ENCODE assay signal across 32 mouse cellular contexts in genomic region chr2:173665271-173665670, GRCm38 (mm10). TPM values are rescaled to one million over a fixed set of nuclear protein-coding genes. Genes with fewer than 3 reads are reported as not detected.
DNase-seq lines count a peak whose midpoint lies in the region; ATAC-seq and TF ChIP-seq lines count a peak whose summit lies in the region.
"Had no signal": no experiment of that assay in that cellular context is flagged by ENCODE, and none has a peak within 500 bp of the region (broad histone marks: within the 10 kb centered on the region; RNA-seq: fewer than 3 reads in every experiment).

No protein-coding gene starts in this region.

- peaks cover 6% of the 10 kb centered on the region for H3K36me3 ChIP-seq in midbrain, embryonic 11.5 days (ENCODE audit: control insufficient read depth, insufficient read depth, low read length)
- H3K36me3 ChIP-seq in midbrain, embryonic 16.5 days (ENCODE audit: control insufficient read depth, insufficient read depth, low read length), result no peaks in the 10 kb centered on the region; the same call in 1 of the 2 replicates
- H3K36me3 ChIP-seq in liver, embryonic 16.5 days (ENCODE audit: control insufficient read depth, insufficient read depth), result no peaks in the 10 kb centered on the region; the same call in 1 of the 2 replicates
- H3K36me3 ChIP-seq in stomach, postnatal 0 days (ENCODE audit: control insufficient read depth, insufficient read depth, low read length), result peaks cover 15% of the 10 kb centered on the region
- H3K36me3 ChIP-seq in hindbrain, embryonic 14.5 days (replicated peaks; ENCODE audit: control insufficient read depth, insufficient read depth), result peaks cover 36% of the 10 kb centered on the region

- WGBS in midbrain, embryonic 11.5 days, result 91% methylated on average over 2 of the region's 2 CpGs
- WGBS in midbrain, embryonic 16.5 days, result 87% methylated on average over 2 of the region's 2 CpGs
- 23% methylated on average over 2 of the region's 2 CpGs for WGBS in liver, embryonic 16.5 days (ENCODE audit: insufficient replicate concordance)
- WGBS in stomach, postnatal 0 days, result 97% methylated on average over 2 of the region's 2 CpGs
- 98% methylated on average over 2 of the region's 2 CpGs for WGBS in hindbrain, embryonic 14.5 days

- no peak for TF ChIP-seq EP300 in stomach, postnatal 0 days (optimal IDR thresholded peaks at IDR 0.05)

- DNase-seq in midbrain, embryonic 11.5 days (ENCODE audit: low spot score, missing footprints), result peak; percentile 47
- DNase-seq in thymus, postnatal 10 days (ENCODE audit: low spot score in 2 of 2), result peak; percentile 18 to 36
- no peak for DNase-seq in stomach, postnatal 0 days (ENCODE audit: low spot score)
- no peak for DNase-seq in embryo, embryonic 10 days (ENCODE audit: low spot score)
- no peak for DNase-seq in hindbrain, embryonic 14.5 days (ENCODE audit: low spot score)
- DNase-seq: adrenal gland, adult 8-10 months; cerebellum, adult 9-10 months; gastrocnemius, postnatal 14 days; heart, adult 18-20 months; heart, postnatal 10 days; layer of hippocampus, adult 9-11 months; left cerebral cortex, postnatal 4 days had no signal

- no peaks in the 10 kb centered on the region for H3K27me3 ChIP-seq in midbrain, embryonic 11.5 days (ENCODE audit: control insufficient read depth, insufficient read depth, low read length)
- H3K27me3 ChIP-seq in midbrain, embryonic 16.5 days (ENCODE audit: control insufficient read depth, insufficient read depth, low read depth, low read length), result no peaks in the 10 kb centered on the region
- no peaks in the 10 kb centered on the region for H3K27me3 ChIP-seq in liver, embryonic 16.5 days (ENCODE audit: control insufficient read depth, insufficient read depth, low read depth, low read length)
- H3K27me3 ChIP-seq in stomach, postnatal 0 days (ENCODE audit: control insufficient read depth, insufficient read depth, low read length), result no peaks in the 10 kb centered on the region
- no peaks in the 10 kb centered on the region for H3K27me3 ChIP-seq in hindbrain, embryonic 14.5 days (ENCODE audit: control insufficient read depth, insufficient read depth, low read length)
- H3K27me3 ChIP-seq: CH12.LX; heart, embryonic 12.5 days; kidney, embryonic 15.5 days; midbrain, embryonic 13.5 days had no signal

- ATAC-seq in midbrain, embryonic 11.5 days (ENCODE audit: low FRiP score), result no peak
- ATAC-seq in midbrain, embryonic 16.5 days, result no peak
- ATAC-seq in liver, embryonic 16.5 days (ENCODE audit: low read depth), result peak; percentile 64
- ATAC-seq in stomach, postnatal 0 days (ENCODE audit: low FRiP score, low TSS enrichment), result no peak
- ATAC-seq in hindbrain, embryonic 14.5 days (ENCODE audit: low FRiP score), result no peak
- ATAC-seq: activated CD4-positive, CD25-positive, alpha-beta regulatory T cell, adult 4 months; forebrain, embryonic 16.5 days; hindbrain, postnatal 0 days; intestine, postnatal 0 days; lung, postnatal 0 days; midbrain, embryonic 13.5 days had no signal

- no peaks in the 10 kb centered on the region for H3K9me3 ChIP-seq in midbrain, embryonic 11.5 days (ENCODE audit: control insufficient read depth, low read length)
- H3K9me3 ChIP-seq in midbrain, embryonic 16.5 days (replicated peaks; ENCODE audit: control insufficient read depth, low read length, poor library complexity, severe bottlenecking), result no peaks in the 10 kb centered on the region
- no peaks in the 10 kb centered on the region for H3K9me3 ChIP-seq in liver, embryonic 16.5 days (replicated peaks; ENCODE audit: control insufficient read depth, low read length)
- no peaks in the 10 kb centered on the region for H3K9me3 ChIP-seq in stomach, postnatal 0 days (ENCODE audit: control insufficient read depth, low read length)
- H3K9me3 ChIP-seq in hindbrain, embryonic 14.5 days (ENCODE audit: control insufficient read depth, low read length), result no peaks in the 10 kb centered on the region
- H3K9me3 ChIP-seq: forebrain, embryonic 10.5 days; heart, embryonic 12.5 days; hindbrain, embryonic 10.5 days; kidney, embryonic 15.5 days; midbrain, embryonic 13.5 days had no signal

- no peak overlapping the region for H3K4me3 ChIP-seq in midbrain, embryonic 11.5 days (ENCODE audit: low read depth, low read length)
- no peak overlapping the region for H3K4me3 ChIP-seq in midbrain, embryonic 16.5 days (ENCODE audit: low read depth, low read length)
- H3K4me3 ChIP-seq in liver, embryonic 16.5 days (ENCODE audit: low read depth, low read length), result no peak overlapping the region
- no peak overlapping the region for H3K4me3 ChIP-seq in stomach, postnatal 0 days (ENCODE audit: low read depth, low read length)
- no peak overlapping the region for H3K4me3 ChIP-seq in hindbrain, embryonic 14.5 days (replicated peaks; ENCODE audit: low read length)
- H3K4me3 ChIP-seq: forebrain, embryonic 10.5 days; heart, embryonic 12.5 days; hindbrain, embryonic 10.5 days; kidney, embryonic 15.5 days; midbrain, embryonic 13.5 days had no signal

- H3K27ac ChIP-seq in midbrain, embryonic 11.5 days (ENCODE audit: low read depth, low read length), result no peak overlapping the region
- no peak overlapping the region for H3K27ac ChIP-seq in midbrain, embryonic 16.5 days (ENCODE audit: low read length)
- no peak overlapping the region for H3K27ac ChIP-seq in liver, embryonic 16.5 days (ENCODE audit: low read length)
- H3K27ac ChIP-seq in stomach, postnatal 0 days (replicated peaks), result no peak overlapping the region
- no peak overlapping the region for H3K27ac ChIP-seq in hindbrain, embryonic 14.5 days
- H3K27ac ChIP-seq: forebrain, embryonic 10.5 days; hindbrain, embryonic 10.5 days; hindbrain, postnatal 0 days; kidney, embryonic 15.5 days; midbrain, embryonic 13.5 days had no signal

- peaks cover 7% of the 10 kb centered on the region for H3K4me1 ChIP-seq in midbrain, embryonic 11.5 days (ENCODE audit: control insufficient read depth, insufficient read depth, low read length)
- H3K4me1 ChIP-seq in midbrain, embryonic 16.5 days (ENCODE audit: control insufficient read depth, insufficient read depth, low read length), result peaks cover 10% of the 10 kb centered on the region
- peaks cover 36% of the 10 kb centered on the region for H3K4me1 ChIP-seq in liver, embryonic 16.5 days (ENCODE audit: control insufficient read depth, low read depth, low read length)
- H3K4me1 ChIP-seq in stomach, postnatal 0 days (replicated peaks; ENCODE audit: control insufficient read depth, insufficient read depth), result 0 out of 2 replicates have a peak, but pooled peaks cover 3% of the 10 kb centered on the region
- H3K4me1 ChIP-seq in hindbrain, embryonic 14.5 days (replicated peaks; ENCODE audit: control insufficient read depth, insufficient read depth, low read length), result peaks cover 6% of the 10 kb centered on the region

- H3K9ac ChIP-seq in midbrain, embryonic 11.5 days (ENCODE audit: low read length), result no peak overlapping the region
- no peak overlapping the region for H3K9ac ChIP-seq in midbrain, embryonic 16.5 days (ENCODE audit: low read depth, low read length)
- H3K9ac ChIP-seq in liver, embryonic 16.5 days (ENCODE audit: low read depth, low read length), result no peak overlapping the region
- H3K9ac ChIP-seq in stomach, postnatal 0 days (ENCODE audit: low read length), result no peak overlapping the region
- H3K9ac ChIP-seq in hindbrain, embryonic 14.5 days, result no peak overlapping the region
- H3K9ac ChIP-seq: heart, embryonic 12.5 days; kidney, embryonic 15.5 days; midbrain, embryonic 13.5 days had no signal

- no peak overlapping the region for H3K4me2 ChIP-seq in midbrain, embryonic 11.5 days
- no peak overlapping the region for H3K4me2 ChIP-seq in midbrain, embryonic 16.5 days (ENCODE audit: low read length)
- H3K4me2 ChIP-seq in liver, embryonic 16.5 days (ENCODE audit: low read depth, low read length), result no peak overlapping the region
- H3K4me2 ChIP-seq in stomach, postnatal 0 days (replicated peaks; ENCODE audit: low read depth), result no peak overlapping the region
- no peak overlapping the region for H3K4me2 ChIP-seq in hindbrain, embryonic 14.5 days (replicated peaks)
- H3K4me2 ChIP-seq: heart, embryonic 12.5 days; kidney, embryonic 15.5 days; midbrain, embryonic 13.5 days had no signal

- no peak for TF ChIP-seq CTCF in stomach, postnatal 0 days (IDR thresholded peaks at IDR 0.05; ENCODE audit: low read depth)

RNA-seq across cellular contexts. Expression of gene Rab22a, which starts 5.7 kb away (rescaled TPM):
- polyA plus RNA-seq in midbrain, embryonic 11.5 days (2014; fragmentation: Nextera tagmentation; extraction: Ambion mirVana), result 37.3 and 38.2 TPM in 2 replicates
- polyA plus RNA-seq in midbrain, embryonic 16.5 days (2015; fragmentation: Nextera tagmentation; extraction: Ambion mirVana), result 33.5 and 34.2 TPM in 2 replicates
- 13.9 and 14.1 TPM in 2 replicates for polyA plus RNA-seq in liver, embryonic 16.5 days (2015; fragmentation: Nextera tagmentation; extraction: Ambion mirVana)
- polyA plus RNA-seq in stomach, postnatal 0 days (2015; fragmentation: Nextera tagmentation; extraction: Ambion mirVana), result 27.1 and 29.7 TPM in 2 replicates
- polyA plus RNA-seq in hindbrain, embryonic 14.5 days (2014; fragmentation: Nextera tagmentation; extraction: Ambion mirVana), result 38.0 and 43.7 TPM in 2 replicates

RNA-seq across cellular contexts. Expression of gene 1700010B08Rik, which starts 53.9 kb away (rescaled TPM):
- polyA plus RNA-seq in midbrain, embryonic 11.5 days (2014; fragmentation: Nextera tagmentation; extraction: Ambion mirVana), result not detected in 2 replicates
- not detected in 2 replicates for polyA plus RNA-seq in midbrain, embryonic 16.5 days (2015; fragmentation: Nextera tagmentation; extraction: Ambion mirVana)
- polyA plus RNA-seq in liver, embryonic 16.5 days (2015; fragmentation: Nextera tagmentation; extraction: Ambion mirVana), result not detected in 2 replicates
- polyA plus RNA-seq in stomach, postnatal 0 days (2015; fragmentation: Nextera tagmentation; extraction: Ambion mirVana), result not detected in 2 replicates
- polyA plus RNA-seq in hindbrain, embryonic 14.5 days (2014; fragmentation: Nextera tagmentation; extraction: Ambion mirVana), result not detected in 2 replicates
- polyA plus RNA-seq: activated CD4-positive, CD25-positive, alpha-beta regulatory T cell, adult 4 months; embryonic facial prominence, embryonic 11.5 days; forebrain, embryonic 10.5 days; forebrain, embryonic 16.5 days; heart, embryonic 12.5 days; hindbrain, embryonic 10.5 days; hindbrain, postnatal 0 days; intestine, postnatal 0 days; kidney, embryonic 15.5 days; large intestine, adult 2 months; liver, adult 2 months; midbrain, embryonic 13.5 days; neural tube, embryonic 11.5 days; small intestine, adult 2 months; stomach, embryonic 16.5 days; urinary bladder, adult 2 months had no signal

Comparison
In these comparisons a context has a peak if more than half of its experiments do, and no peak if none do; other contexts are left out.
1. DNase-seq: peak in midbrain, embryonic 11.5 days (single experiment) and thymus, postnatal 10 days (2 of 2); none in stomach, postnatal 0 days (single experiment), embryo, embryonic 10 days (single experiment) and hindbrain, embryonic 14.5 days (single experiment).